9 mouse cellular contexts compared by ENCODE assay signal in genomic region chr7:131897282-131897681, GRCm38 (mm10).
DNase-seq lines count a peak whose midpoint lies in the region; ATAC-seq lines count a peak whose summit lies in the region.
"Had no signal": no experiment of that assay in that cellular context is flagged by ENCODE, and none has a peak within 500 bp of the region (broad histone marks: within the 10 kb centered on the region; RNA-seq: fewer than 3 reads in every experiment).

No protein-coding gene starts in this region.

- peak; percentile 46 for DNase-seq in hindbrain, embryonic 14.5 days (ENCODE audit: low spot score)
- peak; percentile 49 to 72 for DNase-seq in right cerebral cortex, adult 2 months (ENCODE audit: low spot score in 2 of 2)
- no peak for DNase-seq in right cerebral cortex, postnatal 36 days (ENCODE audit: low spot score in 2 of 2)
- DNase-seq in embryonic facial prominence, embryonic 10.5 days (ENCODE audit: low spot score) = peak; percentile 20
- peak; percentile 26 for DNase-seq in telencephalon, adult 2 months (ENCODE audit: low read depth, low spot score)
- DNase-seq in thymus, postnatal 14 days = no peak
- DNase-seq in layer of hippocampus, adult 9-10 months (ENCODE audit: low spot score) = no peak

- H3K36me3 ChIP-seq in hindbrain, embryonic 14.5 days (replicated peaks; ENCODE audit: control insufficient read depth, insufficient read depth) = no peaks in the 10 kb centered on the region
- H3K36me3 ChIP-seq in hindbrain, embryonic 16.5 days (ENCODE audit: control insufficient read depth, insufficient read depth, low read length) = no peaks in the 10 kb centered on the region
- no peaks in the 10 kb centered on the region for H3K36me3 ChIP-seq in embryonic facial prominence, embryonic 10.5 days (replicated peaks)
- H3K36me3 ChIP-seq: limb, embryonic 12.5 days had no signal

- peaks cover 10% of the 10 kb centered on the region for H3K9me3 ChIP-seq in hindbrain, embryonic 14.5 days (ENCODE audit: control insufficient read depth, low read length)
- peaks cover 7% of the 10 kb centered on the region for H3K9me3 ChIP-seq in hindbrain, embryonic 16.5 days (ENCODE audit: control insufficient read depth, low read length)
- peaks cover 9% of the 10 kb centered on the region for H3K9me3 ChIP-seq in embryonic facial prominence, embryonic 10.5 days

- 22% methylated on average over 4 of the region's 4 CpGs for WGBS in hindbrain, embryonic 14.5 days
- WGBS in hindbrain, embryonic 16.5 days = 15% methylated on average over 4 of the region's 4 CpGs
- 30% methylated on average over 4 of the region's 4 CpGs for WGBS in embryonic facial prominence, embryonic 10.5 days

- ATAC-seq in hindbrain, embryonic 14.5 days (ENCODE audit: low FRiP score) = no peak
- ATAC-seq in hindbrain, embryonic 16.5 days = no peak

- H3K9ac ChIP-seq in hindbrain, embryonic 14.5 days = no peak overlapping the region
- no peak overlapping the region for H3K9ac ChIP-seq in hindbrain, embryonic 16.5 days (ENCODE audit: low read depth, low read length)
- H3K9ac ChIP-seq: limb, embryonic 12.5 days had no signal

- no peak overlapping the region for H3K4me3 ChIP-seq in hindbrain, embryonic 14.5 days (replicated peaks; ENCODE audit: low read length)
- no peak overlapping the region for H3K4me3 ChIP-seq in hindbrain, embryonic 16.5 days (ENCODE audit: low read length)
- H3K4me3 ChIP-seq in embryonic facial prominence, embryonic 10.5 days = no peak overlapping the region
- H3K4me3 ChIP-seq: limb, embryonic 12.5 days had no signal

- no peak overlapping the region for H3K27ac ChIP-seq in hindbrain, embryonic 14.5 days
- no peak overlapping the region for H3K27ac ChIP-seq in hindbrain, embryonic 16.5 days (ENCODE audit: low read depth, low read length)
- H3K27ac ChIP-seq in embryonic facial prominence, embryonic 10.5 days (replicated peaks) = no peak overlapping the region
- H3K27ac ChIP-seq: limb, embryonic 12.5 days had no signal

- no peak overlapping the region for H3K4me2 ChIP-seq in hindbrain, embryonic 14.5 days (replicated peaks)
- no peak overlapping the region for H3K4me2 ChIP-seq in hindbrain, embryonic 16.5 days (ENCODE audit: low read length)
- H3K4me2 ChIP-seq: limb, embryonic 12.5 days had no signal

- no peaks in the 10 kb centered on the region for H3K27me3 ChIP-seq in hindbrain, embryonic 14.5 days (ENCODE audit: control insufficient read depth, insufficient read depth, low read length)
- H3K27me3 ChIP-seq in hindbrain, embryonic 16.5 days (replicated peaks; ENCODE audit: control insufficient read depth, insufficient read depth, low read length) = no peaks in the 10 kb centered on the region
- no peaks in the 10 kb centered on the region for H3K27me3 ChIP-seq in embryonic facial prominence, embryonic 10.5 days (replicated peaks; ENCODE audit: low read depth, poor library complexity, severe bottlenecking)

- H3K4me1 ChIP-seq in hindbrain, embryonic 14.5 days (replicated peaks; ENCODE audit: control insufficient read depth, insufficient read depth, low read length) = 0 out of 2 replicates have a peak, but pooled peaks cover 4% of the 10 kb centered on the region
- no peaks in the 10 kb centered on the region for H3K4me1 ChIP-seq in hindbrain, embryonic 16.5 days (ENCODE audit: control insufficient read depth, insufficient read depth, low read depth, low read length)
- no peaks in the 10 kb centered on the region; the same call in 1 of the 2 replicates for H3K4me1 ChIP-seq in embryonic facial prominence, embryonic 10.5 days
- H3K4me1 ChIP-seq: limb, embryonic 12.5 days had no signal

Comparison
In these comparisons a context has a peak if more than half of its experiments do, and no peak if none do; other contexts are left out.
1. DNase-seq: peak in hindbrain, embryonic 14.5 days (single experiment), right cerebral cortex, adult 2 months (2 of 2), embryonic facial prominence, embryonic 10.5 days (single experiment) and telencephalon, adult 2 months (single experiment); none in right cerebral cortex, postnatal 36 days (0 of 2), thymus, postnatal 14 days (single experiment) and layer of hippocampus, adult 9-10 months (single experiment).